Mouse (Mus musculus) spleen, adult 12 weeks (tissue): ENCODE data around the gene Fkbp6.

Experiments
- DNase-seq: peaks from one replicate; pipeline ENCODE4 v3.0.0; 2022; ENCODE audit warnings: low spot score

The Fkbp6 gene

DNA sequence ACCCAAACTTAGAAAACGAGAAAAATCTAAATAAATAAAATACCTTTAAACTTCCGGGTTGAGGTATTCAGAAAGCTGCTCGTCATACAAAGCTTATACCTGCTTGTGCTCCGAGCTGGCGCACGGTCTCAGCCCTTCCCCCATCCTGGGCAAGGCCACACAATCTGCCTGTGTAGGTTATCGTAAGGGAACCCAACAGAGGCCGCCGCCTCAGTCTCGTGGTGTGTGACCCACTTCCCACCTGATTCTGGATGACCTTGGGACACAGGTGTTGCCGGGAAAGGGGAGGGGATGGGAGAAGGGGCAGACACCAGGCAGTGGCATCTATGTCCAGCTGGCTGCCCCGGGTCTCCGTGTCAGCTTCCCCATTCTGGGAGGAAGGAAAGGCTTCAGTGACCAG is 1.8 kb upstream of the Fkbp6 start:
- DNase-seq: no peak

- no peak for DNase-seq
Measured at GRCm38 (mm10) chr5:135347511-135348011, 2.3 kb downstream of the Fkbp6 start.

GRCm38 (mm10) chr5:135346430-135346829 is 3.4 kb downstream of the Fkbp6 start:
- DNase-seq: no peak

DNA sequence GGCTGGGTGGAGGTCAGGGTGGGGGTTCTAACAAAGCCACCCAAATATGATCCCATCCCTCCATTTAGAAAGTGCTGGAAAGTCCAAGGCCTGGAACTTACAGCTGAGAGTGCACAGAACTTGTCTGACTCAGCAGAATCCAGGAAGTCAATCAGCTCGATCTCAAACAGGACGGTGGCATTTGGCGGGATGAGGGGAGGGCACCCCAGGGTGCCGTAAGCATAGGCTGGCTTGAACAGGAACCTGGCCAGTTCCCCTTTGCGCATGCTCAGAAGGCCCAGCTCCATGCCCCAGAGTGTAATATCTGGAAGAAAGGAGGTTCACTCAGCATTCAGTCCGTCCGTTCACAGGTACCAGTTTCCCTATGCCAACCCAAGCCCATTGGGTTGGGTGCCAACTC is 3.9 kb downstream of the Fkbp6 start:
- DNase-seq: no peak

DNA sequence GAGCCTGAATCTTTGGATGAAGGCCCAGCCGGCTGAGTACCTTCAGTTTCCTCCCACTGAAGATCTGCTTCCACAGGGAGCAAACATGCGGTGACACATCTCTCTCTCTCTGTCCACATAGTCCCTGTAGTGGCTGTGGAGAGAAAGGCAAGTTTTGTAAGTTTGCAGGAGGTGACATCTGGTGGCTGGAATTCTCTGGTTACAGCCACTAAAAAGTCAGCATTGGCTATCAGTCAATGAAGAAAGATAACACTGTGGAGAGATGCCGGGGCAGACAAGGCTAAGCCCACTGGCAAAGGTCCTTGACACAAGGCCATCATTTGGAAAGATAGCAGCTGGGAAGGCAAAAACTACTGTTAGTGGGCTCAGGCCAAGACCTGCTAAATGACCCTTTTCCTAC is 12.3 kb downstream of the Fkbp6 start:
- no peak for DNase-seq

DNA sequence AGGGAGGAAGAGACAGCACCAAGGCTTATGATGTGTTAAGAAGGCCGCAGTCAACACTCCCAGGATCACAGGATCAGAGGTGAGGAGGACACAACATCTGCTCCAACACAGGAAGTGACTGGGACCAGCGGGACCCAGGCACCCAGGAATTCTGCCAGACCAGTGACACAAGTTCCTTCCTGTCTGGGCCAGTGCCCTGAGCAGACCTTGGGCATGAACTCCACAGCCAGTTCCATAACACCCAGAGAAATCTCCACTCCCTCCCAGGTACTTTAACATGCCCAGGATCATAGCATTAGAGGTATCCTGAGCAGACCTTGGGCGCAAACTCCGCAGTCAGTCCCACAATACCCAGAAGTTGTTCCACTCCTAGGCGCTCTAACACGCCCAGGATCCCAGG is 18.7 kb downstream of the Fkbp6 start:
- DNase-seq: no peak

DNA sequence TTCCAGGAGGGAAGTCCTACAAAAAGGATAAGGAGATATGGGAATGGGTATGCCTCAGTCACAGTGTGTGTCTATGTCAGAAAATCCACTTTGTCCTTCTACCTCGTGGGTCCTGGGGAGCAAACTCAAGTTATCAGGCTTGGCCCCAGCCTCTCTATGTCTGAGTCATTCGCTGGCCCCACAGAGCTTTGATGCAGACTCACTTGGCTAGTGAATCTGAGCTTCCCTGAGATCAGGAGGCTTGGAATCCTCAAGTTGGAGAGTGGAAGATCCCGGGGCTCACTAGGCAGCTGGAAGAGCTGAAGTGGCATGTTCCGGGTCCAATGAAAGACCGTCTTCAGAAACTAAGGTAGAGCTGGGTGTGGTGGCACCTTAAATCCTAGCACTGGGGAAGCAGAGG is 19.6 kb downstream of the Fkbp6 start:
- DNase-seq: no peak

DNA sequence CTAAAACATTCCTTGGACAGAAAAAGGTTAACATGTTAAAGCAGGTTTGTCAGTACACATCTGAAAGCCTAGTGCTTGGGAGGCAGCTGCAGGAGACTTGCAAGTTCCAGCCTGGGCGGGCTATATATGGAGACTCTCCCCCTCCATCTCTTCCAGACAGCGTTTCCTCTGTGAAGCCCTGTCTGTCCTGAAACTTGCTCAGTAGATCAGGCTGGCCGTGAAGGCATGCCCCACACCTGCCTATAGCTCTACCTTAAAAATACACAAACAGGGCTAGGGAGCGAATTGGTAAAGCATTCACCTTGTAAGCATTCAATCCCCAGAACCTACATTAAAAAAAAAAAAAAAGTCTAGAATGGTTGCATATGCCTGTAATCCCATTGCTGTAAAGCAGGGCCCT is 20.4 kb downstream of the Fkbp6 start:
- DNase-seq: no peak

DNA sequence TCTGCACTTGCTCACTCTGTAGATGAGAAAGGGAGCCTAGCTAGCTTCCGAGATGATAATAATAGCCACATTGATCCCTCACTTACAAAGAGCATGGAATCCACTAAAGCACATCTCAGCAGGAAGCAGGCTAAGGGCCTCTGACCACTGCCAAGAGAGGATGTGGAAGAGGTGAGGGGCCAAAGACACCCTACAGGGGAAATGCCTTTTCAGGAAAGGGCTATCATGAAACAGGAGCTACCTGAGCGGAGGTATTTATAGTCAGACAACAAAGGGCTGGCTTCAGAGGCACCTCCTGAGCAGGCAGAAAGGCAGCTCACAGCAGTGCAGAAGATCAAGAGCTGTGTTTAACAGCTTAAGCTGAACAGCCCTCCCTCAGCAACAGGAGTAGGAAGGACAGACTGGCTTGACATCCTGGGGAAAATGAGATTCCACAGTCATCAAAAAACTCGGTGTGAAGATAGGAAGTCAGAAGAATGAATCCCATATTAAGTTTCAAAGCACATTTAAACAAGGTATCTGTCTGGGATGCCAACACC is 23.7 kb downstream of the Fkbp6 start:
- DNase-seq: no peak

GRCm38 (mm10) chr5:135322197-135322596 is 27.6 kb downstream of the Fkbp6 start:
- no peak for DNase-seq

DNA sequence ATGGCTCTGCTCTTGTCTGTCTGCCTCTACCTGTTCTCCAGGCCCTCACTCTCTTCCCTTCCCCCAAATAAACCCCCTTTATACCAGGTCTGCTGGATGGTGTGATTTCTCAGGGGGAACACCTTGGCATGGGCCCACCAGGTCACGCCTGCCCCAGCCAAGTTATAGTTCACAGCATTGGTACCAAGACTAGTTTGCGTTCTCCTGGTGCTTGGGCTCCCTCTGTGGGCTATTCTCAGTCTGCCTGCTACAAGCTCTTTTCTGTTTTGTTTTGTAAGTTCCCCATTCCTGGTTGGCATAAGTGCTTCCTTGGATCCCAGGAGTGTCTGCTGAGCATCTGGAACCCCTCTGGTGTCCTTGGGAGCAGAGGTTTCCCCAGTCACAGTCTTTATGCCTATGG is 30.0 kb downstream of the Fkbp6 start:
- DNase-seq: no peak

DNA sequence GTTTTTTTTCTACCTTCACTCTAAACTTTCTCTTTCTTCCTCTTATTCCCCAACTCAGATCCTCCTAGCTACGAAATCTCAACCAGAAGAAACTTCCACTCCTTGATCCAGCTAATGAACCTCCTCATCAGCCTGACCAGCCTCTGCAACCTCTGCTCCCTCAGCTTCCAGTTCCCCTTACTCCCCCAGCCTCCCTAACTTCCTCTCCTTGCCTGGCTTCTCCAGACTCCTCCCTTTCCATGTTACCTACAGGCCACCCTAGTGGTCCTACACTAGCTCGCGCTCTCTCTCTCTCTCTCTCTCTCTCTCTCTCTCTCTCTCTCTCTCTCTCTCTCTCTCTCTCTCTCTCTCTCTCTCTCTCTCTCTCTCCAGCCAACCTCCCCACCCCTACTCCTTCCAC is 33.7 kb downstream of the Fkbp6 start:
- DNase-seq: no peak

- DNase-seq: no peak
Measured at GRCm38 (mm10) chr5:135306321-135306965, 43.4 kb downstream of the Fkbp6 start.

- no peak for DNase-seq
Measured at GRCm38 (mm10) chr5:135302454-135302853, 47.4 kb downstream of the Fkbp6 start.

DNA sequence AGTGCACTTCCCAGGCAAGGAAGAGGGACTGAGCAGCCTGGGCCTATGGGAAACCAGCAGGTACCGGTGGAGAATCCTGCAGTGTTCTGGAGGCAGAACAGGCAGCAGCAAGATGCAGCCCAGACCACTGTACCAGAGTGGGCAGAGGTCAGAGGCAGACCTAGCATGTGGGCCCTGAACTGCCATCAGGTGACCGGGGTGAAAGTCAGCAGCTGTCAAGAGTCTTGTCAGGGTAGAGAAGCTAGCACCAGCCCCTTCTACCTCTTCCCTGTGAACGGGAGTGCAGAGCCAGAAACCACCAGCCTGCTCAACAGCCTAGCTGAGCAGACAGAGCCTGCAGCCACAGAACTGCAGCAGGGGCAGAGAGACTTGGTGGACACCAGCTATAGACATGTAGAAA is 47.9 kb downstream of the Fkbp6 start:
- no peak for DNase-seq

DNA sequence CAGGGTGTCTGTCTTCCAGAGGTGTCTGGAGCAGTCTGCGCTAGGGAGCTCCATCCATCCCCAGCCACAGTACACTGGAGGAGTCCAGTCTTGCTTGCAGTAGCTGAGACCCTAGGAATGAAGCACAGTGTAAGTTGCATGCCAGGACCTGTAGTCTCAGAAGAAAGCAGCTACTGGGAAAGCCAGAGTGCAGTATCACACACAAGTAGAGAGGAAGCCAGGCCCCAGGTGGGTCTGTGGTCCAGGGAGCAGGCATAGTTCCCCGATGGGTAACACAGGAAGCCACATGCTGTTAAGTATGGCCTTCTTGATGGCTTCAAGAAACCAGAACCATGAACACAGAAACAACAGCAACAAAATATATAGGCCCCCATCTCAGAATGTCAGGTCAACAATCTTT is 57.8 kb downstream of the Fkbp6 start:
- no peak for DNase-seq

DNA sequence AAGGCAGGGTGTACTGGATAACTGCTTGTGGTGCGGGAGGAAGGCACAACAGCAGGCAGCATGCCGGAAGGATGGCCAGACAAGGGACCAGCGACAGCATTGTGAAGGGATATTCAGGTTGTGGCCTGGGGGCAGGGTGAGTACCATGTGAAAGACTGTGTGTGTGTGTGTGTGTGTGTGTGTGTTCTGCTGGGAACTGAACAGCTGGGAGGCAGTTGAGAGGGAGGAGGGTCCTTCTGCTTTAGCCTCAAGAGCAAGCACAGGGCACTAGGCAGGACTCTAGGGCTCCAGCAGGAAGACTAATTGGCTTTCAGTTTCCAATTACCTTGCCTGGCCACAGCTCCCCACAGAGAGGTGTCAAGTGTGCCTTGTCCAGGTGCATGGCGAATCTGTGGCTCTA is 58.7 kb downstream of the Fkbp6 start:
- DNase-seq: no peak

DNA sequence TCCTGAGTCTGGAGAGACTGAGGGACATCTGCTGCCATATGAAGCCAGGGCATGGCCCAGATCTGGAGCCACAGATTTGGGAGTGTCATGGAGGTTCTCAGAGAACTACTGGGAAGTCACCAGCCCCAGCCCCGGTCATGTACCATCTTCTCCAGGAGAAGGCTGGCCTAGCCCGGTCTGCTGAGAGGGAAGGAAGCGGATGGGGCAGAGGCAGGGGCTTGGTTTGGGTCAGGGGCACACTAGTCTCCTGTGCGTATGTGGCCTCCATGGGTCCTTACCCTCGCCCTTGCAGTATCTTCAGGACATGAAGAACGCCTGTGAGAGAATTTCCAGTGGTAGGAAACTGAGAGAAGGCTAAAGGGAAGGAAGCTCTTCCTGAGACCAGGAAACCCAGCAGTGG is 59.1 kb downstream of the Fkbp6 start:
- no peak for DNase-seq

- no peak for DNase-seq
Measured at GRCm38 (mm10) chr5:135286926-135287325, 62.9 kb downstream of the Fkbp6 start.

- DNase-seq: peak; percentile 9
Measured at GRCm38 (mm10) chr5:135286185-135286584, 63.7 kb downstream of the Fkbp6 start.

- no peak for DNase-seq
Measured at GRCm38 (mm10) chr5:135285211-135285610, 64.6 kb downstream of the Fkbp6 start.

DNA sequence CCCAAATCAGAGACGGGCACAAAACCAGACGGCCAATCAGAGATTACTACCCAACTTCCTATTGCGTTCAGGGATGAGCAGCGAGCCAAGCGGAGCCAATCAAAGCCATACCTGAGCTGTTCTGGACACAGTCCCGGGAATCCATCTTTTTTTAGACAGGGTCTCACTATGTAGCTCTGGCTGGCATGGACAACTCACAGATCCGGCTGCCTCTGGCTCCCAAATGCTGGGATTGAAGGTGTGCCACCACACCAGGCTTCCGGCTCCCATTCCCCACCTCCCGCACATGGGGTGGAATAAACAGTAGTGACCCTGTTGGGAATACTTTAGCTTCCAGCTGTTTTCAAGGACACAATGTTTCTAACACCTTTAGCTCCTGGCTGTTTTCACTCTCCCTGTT is 69.6 kb downstream of the Fkbp6 start:
- no peak for DNase-seq

DNA sequence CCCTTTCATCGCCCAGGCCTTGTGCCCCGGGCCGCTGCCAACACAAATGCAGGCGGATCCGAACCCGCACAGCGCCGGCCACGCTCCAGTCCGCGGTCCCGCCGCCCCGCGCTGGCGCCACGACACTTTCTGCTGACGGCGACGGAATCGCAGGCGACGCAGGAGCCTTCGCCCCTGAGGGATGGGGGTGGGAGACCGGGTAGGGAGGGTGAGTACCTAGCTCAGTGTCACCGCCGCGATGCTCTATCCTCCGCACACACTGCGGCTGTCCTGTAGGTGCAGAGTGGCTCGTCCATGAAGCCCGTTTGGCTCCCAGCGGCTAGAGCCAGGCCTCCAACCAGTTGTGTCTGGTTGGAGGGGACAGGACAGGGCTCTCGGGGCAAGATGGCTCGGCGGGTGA is 73.2 kb downstream of the Fkbp6 start:
- no peak for DNase-seq

DNA sequence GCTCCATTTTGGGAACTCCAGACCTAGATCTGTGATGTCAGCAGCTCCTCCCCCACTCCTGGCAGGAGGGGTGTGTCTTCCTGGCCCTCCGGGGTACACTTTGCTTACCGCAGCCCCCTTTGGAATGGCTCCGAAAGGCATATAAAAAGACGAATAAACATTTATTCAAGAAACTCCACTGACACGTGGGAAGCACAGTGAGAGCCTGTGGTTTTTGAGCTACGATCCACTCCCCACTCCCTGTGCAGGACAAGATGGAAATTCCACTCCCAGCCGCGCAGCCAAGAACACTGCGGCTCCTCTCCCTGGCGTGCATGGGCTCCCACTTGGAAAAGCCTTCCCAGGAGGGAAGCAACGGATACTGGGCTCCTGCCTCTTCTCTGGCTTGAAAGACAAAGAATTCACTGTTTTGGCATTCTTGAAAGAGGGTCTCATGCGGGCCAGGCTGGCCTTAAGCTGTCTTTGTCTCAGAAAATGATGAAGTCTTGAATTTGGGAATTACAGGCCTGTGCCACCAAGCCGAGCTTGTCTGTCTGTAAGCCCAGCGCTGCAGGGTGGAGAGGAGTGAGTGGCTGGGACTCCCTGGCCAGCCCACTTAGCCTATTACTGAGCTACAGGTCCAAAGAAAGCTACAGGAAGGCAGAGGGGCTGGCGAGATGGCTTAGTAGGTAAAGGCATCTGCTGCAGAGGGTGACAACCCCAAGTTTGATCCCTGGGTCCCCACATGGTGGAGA is 75.0 kb downstream of the Fkbp6 start:
- DNase-seq: no peak
